Mouse (Mus musculus): ENCODE results near the gene Bnip1.

- TF ChIP-seq CTCF (conservative IDR thresholded peaks at IDR 0.05; ENCODE audit: low read length) = no peak
- no peak for TF ChIP-seq POU5F1 (IDR thresholded peaks at IDR 0.05; ENCODE audit: borderline replicate concordance, low read length)
These were observed 56.1 kb downstream of the Bnip1 start for GRCm38 (mm10) chr17:26836786-26837545.

Measured in E14TG2a.4 (cell line).